Mouse (Mus musculus) limb, embryonic 15.5 days (tissue): ENCODE measurements around the gene Sgca. TPM values are rescaled to one million over a fixed set of nuclear protein-coding genes. Genes with fewer than 3 reads are reported as not detected.

Experiments
- ATAC-seq: fragments of 200-750 bp; cut with Nextera tagmentation; 2 replicates; pipeline ENCODE4 v1.8.0; 2017; ENCODE audit warnings: low read depth, moderate TSS enrichment; ENCODE audit not compliant: insufficient number of reproducible peaks, low FRiP score, low TSS enrichment
- H3K27ac ChIP-seq: fragments of 300-500 bp; sonication (generic); 2 replicates; pipeline ENCODE4 v1.5.1; 2015; ENCODE audit warnings: moderate library complexity, mild to moderate bottlenecking, inconsistent platforms
- H3K27me3 ChIP-seq: fragments of 300-500 bp; sonication (generic); 2 replicates; pipeline ENCODE4 v1.6.1; 2015; ENCODE audit warnings: inconsistent platforms
- H3K36me3 ChIP-seq: fragments of 300-500 bp; sonication (generic); 2 replicates; pipeline ENCODE4 v1.6.1; 2015; ENCODE audit warnings: inconsistent platforms
- H3K4me1 ChIP-seq: fragments of 300-500 bp; sonication (generic); 2 replicates; pipeline ENCODE4 v1.6.1; 2015; ENCODE audit warnings: inconsistent platforms
- H3K4me2 ChIP-seq: fragments of 300-500 bp; sonication (generic); 2 replicates; pipeline ENCODE4 v1.6.1; 2015; ENCODE audit warnings: mild to moderate bottlenecking, inconsistent platforms
- H3K4me3 ChIP-seq: fragments of 300-500 bp; sonication (generic); 2 replicates; pipeline ENCODE4 v1.5.1; 2015; ENCODE audit warnings: mild to moderate bottlenecking, inconsistent platforms
- H3K9ac ChIP-seq: fragments of 300-500 bp; sonication (generic); 2 replicates; pipeline ENCODE4 v1.6.1; 2015; ENCODE audit warnings: inconsistent platforms
- H3K9me3 ChIP-seq: fragments of 300-500 bp; sonication (generic); 2 replicates; pipeline ENCODE4 v1.6.1; 2016; ENCODE audit warnings: inconsistent platforms
- WGBS: fragments of 180-500 bp; shearing (Covaris S2); methylation state at CpG from one replicate; pipeline ENCODE4 v1.1.7; 2015; 5-methylcytosine and 5-hydroxymethylcytosine counted together
- polyA plus RNA-seq: library from polyadenylated mRNA; unstranded; fragments of >200 nt; fragmentation: Nextera tagmentation; extraction: Ambion mirVana; gene quantifications from 2 replicates; pipeline ENCODE4 v1.2.1, GENCODE M21; 2015

Gene Sgca
- polyA plus RNA-seq, 1 experiment from 2014 or later: 7.5 TPM

DNA sequence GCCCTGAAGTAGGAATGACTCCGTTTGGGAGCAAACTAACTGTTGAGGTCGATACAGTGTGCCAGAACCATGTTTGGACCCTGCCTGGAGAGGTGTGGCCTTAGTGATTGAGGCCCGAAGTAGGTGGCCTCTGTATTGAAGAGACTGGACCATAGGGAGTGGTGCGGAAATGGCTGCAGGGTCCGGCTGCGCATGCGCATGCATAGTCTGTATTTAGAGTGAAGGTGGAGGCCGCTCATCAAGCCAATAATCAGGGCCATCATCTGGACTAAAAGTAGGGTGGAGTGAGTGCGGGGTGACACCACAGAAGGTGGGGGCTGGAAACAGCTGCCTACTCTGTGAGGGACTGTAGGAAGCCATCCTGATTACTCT is 18.4 kb downstream of the Sgca start:
- 77% methylated on average over 9 of the region's 9 CpGs for WGBS
- Histone ChIP-seq H3K9me3 (no peaks in the 10 kb centered on the region), H3K36me3 (no peaks in the 10 kb centered on the region), H3K4me1 (peaks cover 18% of the 10 kb centered on the region), H3K4me2 (0 out of 2 replicates have a peak overlapping the region, but pooled peaks have one; percentile 17), H3K27ac (peak overlapping the region; percentile 82), H3K9ac (no peak overlapping the region), H3K4me3 (no peak overlapping the region), H3K27me3 (no peaks in the 10 kb centered on the region)
- ATAC-seq: no peak

DNA sequence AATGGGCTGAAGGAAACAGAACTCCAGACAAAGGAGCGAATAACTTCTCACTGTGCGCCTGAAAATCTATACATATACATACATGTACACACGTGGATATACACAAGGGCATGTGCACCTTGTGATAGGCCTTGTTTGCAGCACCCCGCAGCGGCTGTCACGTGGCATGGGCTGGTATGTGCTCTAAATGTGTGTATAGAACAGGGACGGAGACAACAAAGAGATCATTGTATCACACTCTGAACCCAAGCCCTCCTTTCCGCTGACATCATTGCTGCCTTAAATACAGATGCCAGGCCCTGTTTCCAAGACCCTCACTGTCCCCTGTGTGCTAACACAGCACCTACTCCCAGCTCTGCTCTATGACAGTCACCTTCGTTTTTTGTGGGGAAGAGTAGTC is 21.0 kb downstream of the Sgca start:
- Histone ChIP-seq H3K9ac (no peak overlapping the region), H3K36me3 (peaks cover 18% of the 10 kb centered on the region), H3K9me3 (no peaks in the 10 kb centered on the region), H3K27me3 (no peaks in the 10 kb centered on the region), H3K4me2 (no peak overlapping the region), H3K4me1 (peaks cover 21% of the 10 kb centered on the region), H3K27ac (peak overlapping the region; percentile 68), H3K4me3 (peak overlapping the region; percentile 16; the same call in 1 of the 2 replicates)
- no peak for ATAC-seq
- WGBS: 69% methylated on average over 9 of the region's 9 CpGs

DNA sequence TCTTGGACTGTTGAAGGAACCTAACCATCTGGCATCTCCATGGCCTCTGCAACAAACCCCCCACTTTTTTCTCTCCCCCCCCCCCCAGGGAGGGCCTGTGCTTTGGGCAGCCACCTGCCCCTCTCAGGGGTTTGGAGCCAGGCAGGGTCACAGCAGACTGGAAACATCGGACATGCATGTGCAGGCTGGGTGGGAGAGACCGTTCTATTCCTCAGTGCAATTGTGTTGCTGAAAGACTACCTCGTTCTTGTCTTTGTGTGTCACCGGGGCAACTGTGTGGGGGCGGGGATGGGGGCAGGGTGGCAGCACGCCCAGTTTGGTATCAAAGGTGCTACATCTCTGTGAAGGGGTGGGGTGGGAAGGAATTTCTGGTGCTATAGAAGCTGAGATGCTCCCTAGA is 24.0 kb downstream of the Sgca start:
- no peak for ATAC-seq
- Histone ChIP-seq H3K36me3 (peaks cover 46% of the 10 kb centered on the region), H3K9me3 (no peaks in the 10 kb centered on the region), H3K4me2 (no peak overlapping the region), H3K27ac (peak overlapping the region; percentile 77), H3K4me3 (no peak overlapping the region), H3K27me3 (no peaks in the 10 kb centered on the region), H3K9ac (no peak overlapping the region), H3K4me1 (peaks cover 28% of the 10 kb centered on the region)
- WGBS: 27% methylated on average over 6 of the region's 6 CpGs

DNA sequence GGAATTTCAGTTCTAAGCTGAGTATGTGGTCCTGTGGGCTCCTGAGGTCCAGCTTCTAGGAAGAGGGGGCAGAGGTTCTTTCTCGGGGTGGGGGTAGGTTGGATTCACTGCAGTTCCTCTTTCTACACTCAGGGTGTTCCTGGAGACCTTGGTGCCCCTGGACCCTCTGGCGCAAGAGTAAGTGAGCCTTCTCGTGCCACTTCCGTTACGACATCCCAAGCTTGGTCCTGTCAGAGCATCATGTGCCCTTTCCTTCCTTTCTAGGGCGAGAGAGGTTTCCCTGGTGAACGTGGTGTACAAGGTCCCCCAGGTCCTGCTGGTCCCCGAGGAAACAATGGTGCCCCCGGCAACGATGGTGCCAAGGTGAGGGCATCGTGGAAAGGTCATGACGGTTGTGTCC is 30.9 kb downstream of the Sgca start:
- no peak for ATAC-seq
- Histone ChIP-seq H3K36me3 (peaks cover 97% of the 10 kb centered on the region), H3K27me3 (no peaks in the 10 kb centered on the region), H3K4me3 (0 out of 2 replicates have a peak overlapping the region, but pooled peaks have one; percentile 9), H3K9ac (peak overlapping the region; percentile 23; the same call in 1 of the 2 replicates), H3K27ac (peak overlapping the region; percentile 97), H3K4me1 (peaks cover 89% of the 10 kb centered on the region), H3K9me3 (no peaks in the 10 kb centered on the region), H3K4me2 (peak overlapping the region; percentile 64)
- WGBS: 85% methylated on average over 12 of the region's 12 CpGs

DNA sequence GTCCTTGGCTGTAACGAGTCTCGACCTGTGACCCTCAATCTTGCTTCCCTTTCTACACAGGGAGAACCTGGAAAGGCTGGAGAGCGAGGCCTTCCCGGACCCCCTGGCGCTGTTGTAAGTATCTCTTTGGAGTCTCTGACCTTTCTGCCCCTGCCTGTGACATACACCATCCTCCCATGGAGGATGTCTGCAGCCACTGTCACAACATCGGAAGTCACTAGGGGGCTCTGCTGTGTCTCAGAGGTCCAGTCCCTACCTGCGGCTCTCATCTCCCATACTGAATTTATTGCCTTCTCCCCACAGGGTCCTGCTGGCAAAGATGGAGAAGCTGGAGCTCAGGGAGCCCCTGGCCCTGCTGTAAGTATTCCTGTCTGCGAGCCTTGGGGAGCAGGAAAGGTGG is 31.8 kb downstream of the Sgca start:
- Histone ChIP-seq H3K27me3 (no peaks in the 10 kb centered on the region), H3K4me3 (peak overlapping the region; percentile 9; the same call in 1 of the 2 replicates), H3K4me2 (peak overlapping the region; percentile 64), H3K9ac (no peak overlapping the region), H3K4me1 (peaks cover 89% of the 10 kb centered on the region), H3K36me3 (peaks cover 97% of the 10 kb centered on the region), H3K9me3 (no peaks in the 10 kb centered on the region), H3K27ac (peak overlapping the region; percentile 97)
- 23% methylated on average over 8 of the region's 8 CpGs for WGBS
- no peak for ATAC-seq

DNA sequence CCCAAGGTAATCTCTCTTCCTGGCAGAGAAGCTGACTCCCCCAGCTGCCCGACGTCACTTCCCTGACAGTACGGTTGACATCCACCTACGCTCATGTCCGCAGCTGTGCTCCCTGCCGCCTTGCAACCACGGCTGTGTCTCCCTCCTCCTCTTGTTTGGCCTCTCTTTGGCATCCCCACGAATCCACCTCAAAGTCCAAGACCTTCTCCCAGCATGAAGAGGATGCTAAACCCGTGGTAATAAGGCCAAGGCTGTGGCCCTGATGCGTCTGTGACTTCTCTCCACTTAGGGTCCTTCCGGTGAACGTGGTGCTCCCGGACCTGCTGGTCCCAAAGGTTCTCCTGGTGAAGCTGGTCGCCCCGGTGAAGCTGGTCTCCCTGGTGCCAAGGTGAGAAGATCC is 33.1 kb downstream of the Sgca start:
- 80% methylated on average over 15 of the region's 15 CpGs for WGBS
- peaks cover 86% of the 10 kb centered on the region for H3K4me1 ChIP-seq
- peak overlapping the region; percentile 64 for H3K4me2 ChIP-seq
- H3K4me3 ChIP-seq: peak overlapping the region; percentile 61
- ATAC-seq: no peak
- no peaks in the 10 kb centered on the region for H3K9me3 ChIP-seq
- peak overlapping the region; percentile 97 for H3K27ac ChIP-seq
- H3K9ac ChIP-seq: peak overlapping the region; percentile 35; the same call in 1 of the 2 replicates
- H3K36me3 ChIP-seq: peaks cover 95% of the 10 kb centered on the region
- 0 out of 2 replicates have a peak, but pooled peaks cover 3% of the 10 kb centered on the region for H3K27me3 ChIP-seq

DNA sequence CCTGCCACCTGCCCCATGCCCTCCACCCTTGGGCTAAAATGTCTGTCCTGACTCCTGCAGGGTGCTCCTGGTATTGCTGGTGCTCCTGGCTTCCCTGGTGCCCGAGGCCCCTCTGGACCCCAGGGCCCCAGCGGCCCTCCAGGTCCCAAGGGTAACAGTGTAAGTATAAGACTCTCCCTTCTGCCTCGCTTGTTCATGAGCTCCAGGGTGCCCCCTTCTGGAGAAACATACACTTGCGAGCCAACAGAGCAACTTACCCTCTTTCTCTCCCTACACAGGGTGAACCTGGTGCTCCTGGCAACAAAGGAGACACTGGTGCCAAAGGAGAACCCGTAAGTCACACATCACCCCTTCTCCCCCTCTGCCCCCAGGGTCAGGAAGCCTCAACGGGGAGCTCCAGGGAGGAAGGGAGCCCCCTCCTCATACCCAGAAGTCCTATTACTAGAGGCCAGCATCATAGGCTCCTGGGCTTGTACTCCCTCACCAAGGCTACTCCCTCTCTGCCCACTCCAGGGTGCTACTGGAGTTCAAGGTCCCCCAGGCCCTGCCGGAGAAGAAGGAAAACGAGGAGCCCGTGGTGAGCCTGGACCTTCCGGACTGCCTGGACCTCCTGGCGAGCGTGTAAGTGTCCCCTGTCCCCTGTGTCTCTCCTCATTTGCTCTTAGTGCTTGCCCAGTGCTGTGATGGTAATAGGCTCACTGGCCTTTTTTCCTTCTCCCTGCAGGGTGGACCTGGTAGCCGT is 33.7 kb downstream of the Sgca start:
- Histone ChIP-seq H3K36me3 (peaks cover 94% of the 10 kb centered on the region), H3K9me3 (no peaks in the 10 kb centered on the region), H3K27me3 (0 out of 2 replicates have a peak, but pooled peaks cover 3% of the 10 kb centered on the region), H3K4me3 (peak overlapping the region; percentile 61), H3K4me2 (peak overlapping the region; percentile 64), H3K9ac (peak overlapping the region; percentile 35; the same call in 1 of the 2 replicates), H3K4me1 (peaks cover 88% of the 10 kb centered on the region), H3K27ac (peak overlapping the region; percentile 97)
- 51% methylated on average over 13 of the region's 13 CpGs for WGBS
- no peak for ATAC-seq

DNA sequence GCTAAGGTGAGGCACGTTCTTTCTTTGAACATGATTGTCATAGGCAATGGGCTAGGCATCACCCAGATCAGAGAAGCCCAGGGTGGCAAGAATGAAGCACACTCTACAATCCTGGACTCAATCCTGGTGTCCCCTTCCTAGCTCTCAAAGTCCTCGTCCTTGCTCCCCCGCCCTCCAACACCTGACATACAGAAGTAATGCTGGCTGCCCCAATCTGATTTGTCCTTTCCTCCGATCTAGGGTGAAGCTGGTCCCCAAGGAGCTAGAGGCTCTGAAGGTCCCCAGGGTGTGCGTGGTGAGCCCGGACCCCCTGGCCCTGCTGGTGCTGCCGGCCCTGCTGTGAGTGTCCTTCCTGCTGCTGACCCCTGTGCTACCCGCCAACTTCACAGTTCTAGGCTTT is 34.4 kb downstream of the Sgca start:
- H3K27ac ChIP-seq: peak overlapping the region; percentile 97
- peaks cover 88% of the 10 kb centered on the region for H3K36me3 ChIP-seq
- H3K27me3 ChIP-seq: 0 out of 2 replicates have a peak, but pooled peaks cover 3% of the 10 kb centered on the region
- no peak for ATAC-seq
- peaks cover 84% of the 10 kb centered on the region for H3K4me1 ChIP-seq
- H3K9me3 ChIP-seq: no peaks in the 10 kb centered on the region
- H3K4me2 ChIP-seq: peak overlapping the region; percentile 64
- H3K4me3 ChIP-seq: peak overlapping the region; percentile 61
- WGBS: 82% methylated on average over 8 of the region's 8 CpGs
- H3K9ac ChIP-seq: peak overlapping the region; percentile 35; the same call in 1 of the 2 replicates

DNA sequence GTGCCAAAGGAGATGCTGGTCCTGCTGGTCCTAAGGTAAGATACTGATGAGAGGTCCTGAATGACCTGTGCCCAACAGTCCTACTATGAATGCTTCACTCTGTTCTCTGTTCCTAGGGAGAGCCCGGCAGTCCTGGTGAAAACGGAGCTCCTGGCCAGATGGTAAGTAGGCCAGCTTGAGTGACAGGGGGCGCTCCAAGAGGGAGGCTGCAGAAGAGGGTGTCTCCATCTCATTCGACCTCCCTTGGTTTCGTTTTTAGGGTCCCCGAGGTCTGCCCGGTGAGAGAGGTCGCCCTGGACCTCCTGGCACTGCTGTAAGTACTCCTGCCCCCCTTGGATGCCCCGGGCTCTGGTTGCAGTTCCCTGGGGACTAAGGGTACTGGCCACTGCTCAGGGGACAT is 35.0 kb downstream of the Sgca start:
- Histone ChIP-seq H3K36me3 (peaks cover 82% of the 10 kb centered on the region), H3K4me1 (peaks cover 84% of the 10 kb centered on the region), H3K4me2 (peak overlapping the region; percentile 64), H3K27ac (peak overlapping the region; percentile 97), H3K27me3 (0 out of 2 replicates have a peak, but pooled peaks cover 7% of the 10 kb centered on the region), H3K9me3 (no peaks in the 10 kb centered on the region), H3K4me3 (peak overlapping the region; percentile 61), H3K9ac (peak overlapping the region; percentile 44)
- WGBS: 41% methylated on average over 9 of the region's 9 CpGs
- no peak for ATAC-seq

DNA sequence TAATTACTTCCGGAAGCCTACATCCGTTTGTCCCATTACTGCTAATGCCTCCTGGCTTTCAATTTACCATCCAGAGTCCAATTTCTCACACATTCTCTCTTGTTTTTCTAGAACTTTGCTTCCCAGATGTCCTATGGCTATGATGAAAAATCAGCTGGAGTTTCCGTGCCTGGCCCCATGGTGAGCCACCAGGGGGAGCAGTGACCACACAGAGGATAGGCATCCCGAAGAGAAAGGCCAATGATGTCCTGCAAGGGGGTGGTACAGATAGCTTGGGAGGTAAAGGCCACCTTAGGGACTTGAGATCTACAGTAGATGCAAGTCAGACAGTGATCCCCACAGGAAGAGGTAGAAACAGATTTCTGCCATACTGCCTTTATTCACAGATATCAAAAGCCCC is 36.8 kb downstream of the Sgca start:
- H3K9ac ChIP-seq: peak overlapping the region; percentile 81
- H3K4me2 ChIP-seq: peak overlapping the region; percentile 64
- 12% methylated on average over 4 of the region's 4 CpGs for WGBS
- H3K27ac ChIP-seq: peak overlapping the region; percentile 97
- H3K4me1 ChIP-seq: peaks cover 86% of the 10 kb centered on the region
- no peak for ATAC-seq
- H3K4me3 ChIP-seq: peak overlapping the region; percentile 61
- 0 out of 2 replicates have a peak, but pooled peaks cover 12% of the 10 kb centered on the region for H3K27me3 ChIP-seq
- H3K36me3 ChIP-seq: peaks cover 64% of the 10 kb centered on the region
- H3K9me3 ChIP-seq: no peaks in the 10 kb centered on the region

DNA sequence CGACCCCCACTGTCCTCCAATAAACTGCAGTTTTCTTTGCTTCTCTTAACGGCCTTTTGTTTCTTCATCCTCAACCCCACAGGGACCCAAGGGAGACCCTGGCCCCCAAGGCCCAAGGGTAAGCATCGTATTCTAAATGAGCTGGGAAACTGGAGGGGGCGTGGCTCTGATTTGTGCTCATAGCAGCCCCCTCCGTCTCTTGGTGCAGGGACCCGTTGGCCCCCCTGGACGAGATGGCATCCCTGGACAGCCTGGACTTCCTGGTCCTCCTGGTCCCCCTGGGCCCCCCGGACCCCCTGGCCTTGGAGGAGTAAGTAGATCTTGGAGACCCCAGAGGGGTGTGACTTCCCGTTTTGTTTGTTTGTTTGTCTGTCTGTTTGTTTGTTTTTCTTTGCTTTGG is 37.8 kb downstream of the Sgca start:
- Histone ChIP-seq H3K36me3 (peaks cover 54% of the 10 kb centered on the region), H3K9ac (peak overlapping the region; percentile 81), H3K4me1 (peaks cover 85% of the 10 kb centered on the region), H3K9me3 (no peaks in the 10 kb centered on the region), H3K27me3 (0 out of 2 replicates have a peak, but pooled peaks cover 12% of the 10 kb centered on the region), H3K4me2 (peak overlapping the region; percentile 64), H3K4me3 (peak overlapping the region; percentile 61), H3K27ac (peak overlapping the region; percentile 97)
- no peak for ATAC-seq
- WGBS: 19% methylated on average over 9 of the region's 9 CpGs

DNA sequence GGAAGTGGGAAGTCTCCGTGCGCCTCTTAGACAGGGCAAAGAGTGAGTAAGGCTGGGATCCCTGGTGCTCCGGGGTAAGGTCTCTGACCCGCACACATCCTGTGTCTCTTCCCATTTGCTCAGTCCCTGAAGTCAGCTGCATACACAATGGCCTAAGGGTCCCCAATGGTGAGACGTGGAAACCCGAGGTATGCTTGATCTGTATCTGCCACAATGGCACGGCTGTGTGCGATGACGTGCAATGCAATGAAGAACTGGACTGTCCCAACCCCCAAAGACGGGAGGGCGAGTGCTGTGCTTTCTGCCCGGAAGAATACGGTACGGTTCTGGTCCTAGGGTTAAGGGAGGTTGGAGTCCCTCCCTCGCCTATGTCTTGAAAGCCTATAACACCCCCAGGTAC is 38.3 kb downstream of the Sgca start:
- peak overlapping the region; percentile 61 for H3K4me3 ChIP-seq
- 3% methylated on average over 15 of the region's 15 CpGs for WGBS
- H3K4me1 ChIP-seq: peaks cover 85% of the 10 kb centered on the region
- peak overlapping the region; percentile 64 for H3K4me2 ChIP-seq
- peak overlapping the region; percentile 81 for H3K9ac ChIP-seq
- H3K36me3 ChIP-seq: peaks cover 49% of the 10 kb centered on the region
- H3K27ac ChIP-seq: peak overlapping the region; percentile 97
- ATAC-seq: no peak
- H3K27me3 ChIP-seq: 0 out of 2 replicates have a peak, but pooled peaks cover 12% of the 10 kb centered on the region
- no peaks in the 10 kb centered on the region for H3K9me3 ChIP-seq
